Mouse (Mus musculus) MEL (cell line): ENCODE data around the gene Prim1. TPM values are rescaled to one million over a fixed set of nuclear protein-coding genes. Genes with fewer than 3 reads are reported as not detected.

Source experiments
- DNase-seq: peaks from one replicate; pipeline ENCODE4 v3.0.0; 2011; ENCODE audit warnings: low read depth, low spot score
- H3K27ac ChIP-seq: 2 replicates; pipeline ENCODE4 v1.5.1; 2012; ENCODE audit warnings: low read depth, mild to moderate bottlenecking, control low read depth, low read length, moderate library complexity; ENCODE audit not compliant: control insufficient read depth
- H3K27me3 ChIP-seq, 2 experiments: fragments of 150-350 bp in 1 of 2; sonication (generic) in 1 of 2; 2 replicates each; pipeline ENCODE4 v1.6.1; 2012; ENCODE audit warnings: low read length in 2 of 2, mild to moderate bottlenecking in 2 of 2, improper control_type of control experiment in 1 of 2, moderate library complexity in 1 of 2; ENCODE audit not compliant: insufficient read depth in 2 of 2, control insufficient read depth in 1 of 2
- H3K36me3 ChIP-seq, 2 experiments: 2 replicates each; pipeline ENCODE4 v1.6.1; 2012 to 2014; ENCODE audit warnings: low read length in 2 of 2, improper control_type of control experiment in 1 of 2, inconsistent platforms in 1 of 2, mild to moderate bottlenecking in 1 of 2; ENCODE audit not compliant: insufficient read depth in 2 of 2, control insufficient read depth in 1 of 2
- H3K4me1 ChIP-seq, 2 experiments: fragments of 150-350 bp in 1 of 2; sonication (generic) in 1 of 2; 2 replicates each; pipeline ENCODE4 v1.6.1; 2012; ENCODE audit warnings: low read length in 2 of 2, improper control_type of control experiment in 1 of 2, mild to moderate bottlenecking in 1 of 2; ENCODE audit not compliant: insufficient read depth in 2 of 2, control insufficient read depth in 1 of 2
- H3K4me3 ChIP-seq, 2 experiments: fragments of 150-350 bp in 1 of 2; sonication (generic) in 1 of 2; 2 replicates each; pipeline ENCODE4 v1.5.1; 2012; ENCODE audit warnings: low read depth in 2 of 2, low read length in 2 of 2, mild to moderate bottlenecking in 2 of 2, moderate library complexity in 2 of 2, control low read depth in 1 of 2, improper control_type of control experiment in 1 of 2; ENCODE audit not compliant: control insufficient read depth in 1 of 2, insufficient read depth in 1 of 2
- H3K79me2 ChIP-seq: 2 replicates; pipeline ENCODE4 v1.6.1; 2012; ENCODE audit warnings: mild to moderate bottlenecking, low read length, moderate library complexity; ENCODE audit not compliant: control insufficient read depth, poor library complexity, insufficient read depth
- H3K9ac ChIP-seq: 2 replicates; pipeline ENCODE4 v1.6.1; 2012; ENCODE audit warnings: low read depth, mild to moderate bottlenecking, control low read depth, low read length, moderate library complexity; ENCODE audit not compliant: control insufficient read depth, poor library complexity, severe bottlenecking
- H3K9me3 ChIP-seq: fragments of 150-350 bp; sonication (generic); replicated peaks from 2 replicates; pipeline ENCODE4 v1.6.1; 2012; ENCODE audit warnings: mild to moderate bottlenecking, low read length, improper control_type of control experiment, moderate library complexity; ENCODE audit not compliant: insufficient read depth
- BHLHE40 ChIP-seq: IDR thresholded peaks from 2 replicates; pipeline ENCODE4 v1.6.1; 2012; ENCODE audit warnings: low read depth, mild to moderate bottlenecking, inconsistent platforms, low read length, improper control_type of control experiment, borderline replicate concordance
- CHD1 ChIP-seq: IDR thresholded peaks from 2 replicates; pipeline ENCODE4 v1.6.1; 2012; ENCODE audit warnings: low read depth, mild to moderate bottlenecking, inconsistent platforms, low read length, improper control_type of control experiment
- CHD2 ChIP-seq: IDR thresholded peaks from 2 replicates; pipeline ENCODE4 v1.6.1; 2011; ENCODE audit warnings: low read length, improper control_type of control experiment
- CTCF ChIP-seq, 3 experiments: IDR thresholded peaks in 2 of 3; conservative IDR thresholded peaks in 1 of 3; 2 replicates each; pipeline ENCODE4 v1.5.1; 2011 to 2012; ENCODE audit warnings: low read length in 3 of 3, low read depth in 2 of 3, mild to moderate bottlenecking in 2 of 3, improper control_type of control experiment in 1 of 3, inconsistent platforms in 1 of 3, mixed read lengths in 1 of 3, moderate library complexity in 1 of 3; ENCODE audit not compliant: control insufficient read depth in 1 of 3, insufficient read depth in 1 of 3, poor library complexity in 1 of 3, severe bottlenecking in 1 of 3
- E2F4 ChIP-seq: IDR thresholded peaks from 2 replicates; pipeline ENCODE4 v1.6.1; 2011; ENCODE audit warnings: low read depth, low read length, improper control_type of control experiment, borderline replicate concordance
- ELF1 ChIP-seq: IDR thresholded peaks from 2 replicates; pipeline ENCODE4 v1.6.1; 2014; ENCODE audit warnings: low read depth, mild to moderate bottlenecking, inconsistent platforms, low read length, improper control_type of control experiment, moderate library complexity
- EP300 ChIP-seq, 2 experiments: IDR thresholded peaks; 2 replicates each; pipeline ENCODE4 v1.6.1; 2011; ENCODE audit warnings: improper control_type of control experiment in 2 of 2, low read length in 2 of 2, low read depth in 1 of 2, mild to moderate bottlenecking in 1 of 2
- ETS1 ChIP-seq: IDR thresholded peaks from 2 replicates; pipeline ENCODE4 v1.6.1; 2012; ENCODE audit warnings: low read depth, mild to moderate bottlenecking, inconsistent platforms, low read length, improper control_type of control experiment, moderate library complexity
- GABPA ChIP-seq: IDR thresholded peaks from 2 replicates; pipeline ENCODE4 v1.6.1; 2012; ENCODE audit warnings: low read depth, mild to moderate bottlenecking, inconsistent platforms, low read length, improper control_type of control experiment, moderate library complexity
- JUND ChIP-seq: IDR thresholded peaks from 2 replicates; pipeline ENCODE4 v1.6.1; 2011; ENCODE audit warnings: low read depth, mild to moderate bottlenecking, improper control_type of control experiment, low read length
- KAT2A ChIP-seq: conservative IDR thresholded peaks from 2 replicates; pipeline ENCODE4 v1.6.1; 2012; ENCODE audit warnings: low read depth, low read length, improper control_type of control experiment, inconsistent platforms
- MAFK ChIP-seq: IDR thresholded peaks from 2 replicates; pipeline ENCODE4 v1.6.1; 2011; ENCODE audit warnings: low read depth, mild to moderate bottlenecking, low read length, improper control_type of control experiment, borderline replicate concordance
- MAZ ChIP-seq: IDR thresholded peaks from 2 replicates; pipeline ENCODE4 v1.6.1; 2012; ENCODE audit warnings: low read depth, mild to moderate bottlenecking, inconsistent platforms, low read length, improper control_type of control experiment
- MXI1 ChIP-seq: IDR thresholded peaks from 2 replicates; pipeline ENCODE4 v1.6.1; 2011; ENCODE audit warnings: mild to moderate bottlenecking, low read depth, low read length, improper control_type of control experiment
- POLR2A ChIP-seq, 2 experiments: IDR thresholded peaks; 2 replicates each; pipeline ENCODE4 v1.6.1; 2011 to 2012; ENCODE audit warnings: low read length in 2 of 2, mild to moderate bottlenecking in 2 of 2, control low read depth in 1 of 2, improper control_type of control experiment in 1 of 2, low read depth in 1 of 2, moderate library complexity in 1 of 2; ENCODE audit not compliant: control insufficient read depth in 1 of 2, insufficient read depth in 1 of 2, poor library complexity in 1 of 2
- POLR2AphosphoS2 ChIP-seq: IDR thresholded peaks from 2 replicates; pipeline ENCODE4 v1.6.1; 2011; ENCODE audit warnings: low read length, improper control_type of control experiment
- SIN3A ChIP-seq: IDR thresholded peaks from 2 replicates; pipeline ENCODE4 v1.6.1; 2012; ENCODE audit warnings: low read length, improper control_type of control experiment, inconsistent platforms
- TAL1 ChIP-seq: IDR thresholded peaks from 2 replicates; pipeline ENCODE4 v1.6.1; 2012; ENCODE audit warnings: mild to moderate bottlenecking, inconsistent platforms, low read length, moderate library complexity, mixed read lengths
- TBP ChIP-seq: IDR thresholded peaks from 2 replicates; pipeline ENCODE4 v1.8.0; 2011; ENCODE audit warnings: low read depth, low read length, improper control_type of control experiment
- TCF12 ChIP-seq: IDR thresholded peaks from 2 replicates; pipeline ENCODE4 v1.6.1; 2014; ENCODE audit warnings: low read depth, mild to moderate bottlenecking, inconsistent platforms, low read length, improper control_type of control experiment, moderate library complexity
- USF2 ChIP-seq, 2 experiments: IDR thresholded peaks; 2 replicates each; pipeline ENCODE4 v1.6.1; 2011 to 2012; ENCODE audit warnings: improper control_type of control experiment in 2 of 2, low read length in 2 of 2, borderline replicate concordance in 1 of 2, inconsistent platforms in 1 of 2, low read depth in 1 of 2, mild to moderate bottlenecking in 1 of 2; ENCODE audit not compliant: insufficient read depth in 1 of 2
- ZC3H11A ChIP-seq: IDR thresholded peaks from 2 replicates; pipeline ENCODE4 v1.6.1; 2012; ENCODE audit warnings: low read depth, mild to moderate bottlenecking, inconsistent platforms, low read length, improper control_type of control experiment
- ZKSCAN1 ChIP-seq: IDR thresholded peaks from 2 replicates; pipeline ENCODE4 v1.6.1; 2012; ENCODE audit warnings: low read depth, mild to moderate bottlenecking, inconsistent platforms, low read length, improper control_type of control experiment, moderate library complexity
- ZMIZ1 ChIP-seq: IDR thresholded peaks from 2 replicates; pipeline ENCODE4 v1.6.1; 2012; ENCODE audit warnings: low read depth, mild to moderate bottlenecking, inconsistent platforms, low read length, improper control_type of control experiment, moderate library complexity
- ZNF384 ChIP-seq: IDR thresholded peaks from 2 replicates; pipeline ENCODE4 v1.6.1; 2012; ENCODE audit warnings: low read depth, mild to moderate bottlenecking, inconsistent platforms, low read length, improper control_type of control experiment
- polyA plus RNA-seq, 2 experiments: library from polyadenylated mRNA; stranded (reverse) in 1 of 2; unstranded in 1 of 2; fragments of >175 nt in 1 of 2; fragments of >200 nt in 1 of 2; gene quantifications; 2 replicates each; pipeline versions ENCODE4 v1.2.1 to v1.2.4; 2012; ENCODE audit warnings: low replicate concordance in 2 of 2, low read depth in 1 of 2; ENCODE audit not compliant: insufficient read length in 2 of 2, insufficient read depth in 1 of 2, missing spikeins in 1 of 2
- total RNA-seq: library from RNA; depleted of rRNA; stranded (reverse); fragments of 300-350 nt; gene quantifications from 2 replicates; pipeline ENCODE4 v1.2.3, GENCODE M21; 2012

Prim1 gene
- total and polyA plus RNA-seq, 3 experiments = 71.5 to 74.0 TPM; not detected in 1

GRCm38 (mm10) chr10:128059207-128059981, 44.4 kb downstream of the Prim1 start (continued):
- TF ChIP-seq ZNF384 (0 out of 2 replicates have a peak, but pooled peaks have one; percentile 16), TBP (0 out of 2 replicates have a peak, but pooled peaks have one; percentile 17), GABPA (no peak), CHD2 (no peak), E2F4 (no peak), ELF1 (0 out of 2 replicates have a peak, but pooled peaks have one; percentile 12), BHLHE40 (peak; percentile 62; the same call in 1 of the 2 replicates), ZMIZ1 (peak; percentile 49; the same call in 1 of the 2 replicates)

- TF ChIP-seq JUND = no peak
- peak; percentile 87 for TF ChIP-seq ZNF384
- no peak for TF ChIP-seq CHD2
- H3K9me3 ChIP-seq = no peaks in the 10 kb centered on the region
- peaks cover 19 to 21% of the 10 kb centered on the region in 2 experiments for H3K4me1 ChIP-seq
- H3K27me3 ChIP-seq = no peaks in the 10 kb centered on the region
- peak overlapping the region; percentile 89 for H3K9ac ChIP-seq
- DNase-seq = no peak
- no peak overlapping the region for H3K27ac ChIP-seq
- peaks cover 74% of the 10 kb centered on the region for H3K79me2 ChIP-seq
- H3K36me3 ChIP-seq = peaks cover 8 to 49% of the 10 kb centered on the region in 2 experiments
- H3K4me3 ChIP-seq = peak overlapping the region; percentile 76 to 94
These were observed 46.1 kb downstream of the Prim1 start for GRCm38 (mm10) chr10:128061109-128061508.

GRCm38 (mm10) chr10:128062221-128062989, 47.4 kb downstream of the Prim1 start:
- DNase-seq = no peak
- no peaks in the 10 kb centered on the region for H3K9me3 ChIP-seq
- H3K27me3 ChIP-seq = no peaks in the 10 kb centered on the region
- peaks cover 84% of the 10 kb centered on the region for H3K79me2 ChIP-seq
- H3K4me1 ChIP-seq = peaks cover 19 to 22% of the 10 kb centered on the region in 2 experiments
- H3K36me3 ChIP-seq = peaks cover 13 to 54% of the 10 kb centered on the region in 2 experiments
- H3K4me3 ChIP-seq = peak overlapping the region in 1 of 2 experiments; percentile 94; a peak in 2 of 4 replicates
- peak overlapping the region; percentile 21 for H3K9ac ChIP-seq
- H3K27ac ChIP-seq = peak overlapping the region; percentile 42
- peak; percentile 66 for TF ChIP-seq MXI1
- TF ChIP-seq USF2 (IDR thresholded peaks at IDR 0.05; ENCODE audit: borderline replicate concordance in 1 of 2, insufficient read depth in 1 of 2, low read depth in 1 of 2, low read length in 2 of 2) = no peak
- TF ChIP-seq POLR2AphosphoS2 = no peak
- TF ChIP-seq ZMIZ1 = no peak
- TF ChIP-seq CTCF (IDR thresholded peaks at IDR 0.05 in 2 of 3, conservative IDR thresholded peaks at IDR 0.05 in 1 of 3; ENCODE audit: control insufficient read depth in 1 of 3, insufficient read depth in 1 of 3, low read depth in 2 of 3, low read length in 3 of 3, poor library complexity in 1 of 3, severe bottlenecking in 1 of 3) = no peak
- no peak for TF ChIP-seq TAL1
- TF ChIP-seq TCF12 = no peak
- no peak for TF ChIP-seq MAZ
- no peak for TF ChIP-seq GABPA
- no peak for TF ChIP-seq ETS1
- peak in 1 of 2 experiments; percentile 63; a peak in 1 of 4 replicates for TF ChIP-seq EP300 (IDR thresholded peaks at IDR 0.05; ENCODE audit: low read depth in 1 of 2, low read length in 2 of 2)
- no peak for TF ChIP-seq ELF1
- TF ChIP-seq SIN3A = peak; percentile 66
- TF ChIP-seq POLR2A (IDR thresholded peaks at IDR 0.05; ENCODE audit: control insufficient read depth in 1 of 2, insufficient read depth in 1 of 2, low read depth in 1 of 2, low read length in 2 of 2, poor library complexity in 1 of 2) = no peak
- TF ChIP-seq JUND = no peak
- TF ChIP-seq ZKSCAN1 = no peak
- TF ChIP-seq ZC3H11A = no peak
- TF ChIP-seq CHD1 = 0 out of 2 replicates have a peak, but pooled peaks have one; percentile 59
- no peak for TF ChIP-seq MAFK
- no peak for TF ChIP-seq KAT2A
